Mouse (Mus musculus) thymus, postnatal 25 days (tissue): ENCODE results near the gene Artn.

Experiments
- DNase-seq: peaks from one replicate; pipeline ENCODE4 v3.0.0; 2022

Artn gene

GRCm38 (mm10) chr4:117918261-117918660, 11.3 kb downstream of the Artn start:
- no peak for DNase-seq

GRCm38 (mm10) chr4:117917847-117918246, 11.7 kb downstream of the Artn start:
- no peak for DNase-seq

DNA sequence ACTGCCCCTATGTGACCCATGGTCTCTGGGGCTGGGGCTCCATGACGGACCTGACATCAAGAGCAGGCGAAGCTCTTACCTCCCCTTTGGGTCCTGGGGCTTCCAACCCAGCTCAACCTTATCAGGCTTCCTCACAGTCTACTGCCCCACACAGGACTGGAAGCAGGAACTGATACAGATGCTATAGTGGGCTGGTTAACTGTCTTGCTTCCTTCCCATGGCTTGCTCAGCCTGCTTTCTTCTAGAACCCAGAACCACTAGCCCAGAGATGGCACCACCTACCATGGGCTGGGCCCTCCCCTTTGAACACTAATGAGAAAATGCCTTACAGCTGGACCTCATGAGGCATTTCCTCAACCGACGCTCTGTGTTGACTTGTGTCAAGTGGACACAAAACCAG, 12.2 kb downstream of the Artn start:
- DNase-seq: no peak

- DNase-seq: no peak
These were observed 13.2 kb downstream of the Artn start for GRCm38 (mm10) chr4:117916386-117916785.

DNA sequence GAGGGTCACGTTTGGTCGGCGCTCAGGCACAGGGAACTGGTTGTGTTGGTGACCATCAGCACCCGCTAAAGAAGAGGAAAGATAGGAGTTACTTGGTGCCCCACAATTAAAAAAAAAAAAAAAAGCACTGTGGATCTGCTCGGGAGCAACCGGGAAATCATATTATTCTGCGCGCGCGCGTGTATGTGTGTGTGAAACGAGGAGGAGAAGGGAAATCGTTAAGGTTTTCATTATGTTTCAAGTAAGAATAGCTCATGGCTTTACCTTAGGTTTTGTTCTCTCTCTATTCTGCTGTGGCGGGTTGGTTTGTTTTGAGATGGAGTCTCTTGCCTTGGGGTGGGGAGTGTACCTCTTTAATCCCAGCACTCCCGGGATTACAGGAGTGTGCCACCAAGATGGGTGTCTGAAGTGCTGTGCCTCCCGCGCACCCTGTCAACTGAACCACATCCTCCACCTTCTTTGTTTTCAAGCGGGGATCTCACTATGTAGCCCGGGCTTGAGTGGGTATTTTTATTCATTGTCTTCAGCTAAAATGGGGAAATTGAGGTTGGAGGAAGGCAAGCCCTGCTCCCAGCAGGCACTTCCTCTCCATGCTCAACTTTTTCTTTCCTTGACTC, 14.0 kb downstream of the Artn start:
- DNase-seq: peak; percentile 33

DNA sequence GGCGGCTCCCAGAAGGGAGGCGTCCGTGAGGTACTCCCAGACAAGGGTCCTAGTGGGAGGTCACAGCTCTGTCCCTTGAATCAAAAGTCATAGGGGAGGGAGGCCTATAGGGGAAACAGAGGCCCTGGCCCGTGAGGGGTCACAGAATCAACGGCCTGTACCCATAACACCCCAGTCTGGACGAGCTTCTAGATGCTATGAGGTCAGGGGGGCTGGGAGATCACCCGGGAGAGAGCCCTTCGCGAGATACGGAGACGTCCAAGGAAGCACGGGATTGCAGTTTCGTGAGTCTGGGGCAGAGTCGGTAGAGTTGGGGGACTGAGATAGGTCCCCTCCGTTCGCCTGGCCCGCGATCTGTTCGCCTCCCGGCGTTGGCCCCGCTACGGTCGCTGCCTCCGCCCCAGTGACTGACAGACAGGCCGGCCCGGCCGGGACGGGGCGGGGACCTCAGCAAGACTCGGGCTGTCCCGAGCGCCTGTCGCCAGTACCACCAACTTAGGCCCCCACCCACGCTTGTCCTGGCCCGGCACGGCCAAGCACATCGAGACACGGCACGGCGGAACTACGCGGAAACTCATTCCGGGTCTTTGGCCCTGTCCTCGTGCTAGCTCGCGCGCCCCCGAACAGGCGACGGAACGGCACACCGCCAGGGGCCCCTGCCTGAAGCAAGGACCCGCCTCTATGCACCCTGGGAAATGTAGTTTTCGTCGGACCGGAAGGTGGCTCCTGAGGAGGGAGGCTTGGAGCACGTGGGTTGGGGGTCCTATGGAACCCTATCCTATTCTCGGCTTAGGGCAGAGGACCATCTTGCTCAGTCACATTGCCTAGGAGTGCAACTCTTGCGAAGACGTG, 14.7 kb downstream of the Artn start, which contains the start of gene Ipo13:
TSS of gene Ipo13 (minus strand) at position 409 of the 852 bp plus-strand sequence.
- peak; percentile 94 for DNase-seq

- no peak for DNase-seq
These were observed 15.5 kb downstream of the Artn start for GRCm38 (mm10) chr4:117914031-117914430.

DNA sequence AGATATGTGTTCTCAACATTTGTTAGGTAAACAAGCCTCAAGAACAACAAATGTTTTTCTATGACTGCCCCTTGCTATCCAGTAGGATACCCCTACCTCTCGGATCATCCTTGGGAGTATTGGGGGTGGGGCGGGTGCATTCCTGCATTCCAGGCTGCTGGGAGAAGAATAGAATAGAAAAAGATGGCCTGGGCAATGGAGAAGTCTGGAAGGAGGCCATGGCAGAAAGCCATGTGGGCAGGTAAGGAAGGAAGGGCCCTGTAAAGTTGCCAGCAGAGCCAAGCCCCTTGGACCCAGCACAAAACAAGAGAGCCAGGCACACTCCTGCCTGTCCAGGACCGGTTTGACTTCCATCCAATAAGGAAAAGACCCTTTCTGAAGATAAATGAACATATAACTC, 16.1 kb downstream of the Artn start:
- no peak for DNase-seq

DNA sequence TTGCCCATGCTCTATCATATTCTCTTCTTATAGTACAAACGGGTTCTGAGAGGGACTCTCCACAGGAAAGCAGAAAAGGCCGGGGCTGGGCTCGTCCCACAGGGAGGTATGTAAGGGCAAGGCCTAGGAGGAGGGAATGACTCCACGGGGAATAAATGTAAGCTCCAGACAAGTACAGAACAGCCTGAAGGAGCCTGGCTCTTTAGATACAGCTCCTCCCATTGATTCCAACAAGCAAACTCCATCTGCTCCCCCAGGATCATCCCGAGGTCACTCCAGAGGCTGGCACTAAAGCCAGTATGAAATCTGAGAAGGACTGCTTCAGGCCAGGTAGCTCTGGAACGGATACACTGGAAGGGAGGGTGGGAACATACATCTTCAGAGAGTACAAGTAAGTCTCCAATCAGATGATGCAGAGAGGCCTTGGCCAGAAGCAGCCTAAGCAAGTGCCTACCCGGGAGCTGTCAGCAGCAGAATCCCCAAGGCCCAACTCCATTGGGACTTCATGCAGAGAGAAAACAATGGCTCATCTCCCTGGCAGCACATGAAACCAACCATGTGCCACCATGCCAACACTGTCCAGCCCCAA, 16.8 kb downstream of the Artn start:
- DNase-seq: no peak

DNA sequence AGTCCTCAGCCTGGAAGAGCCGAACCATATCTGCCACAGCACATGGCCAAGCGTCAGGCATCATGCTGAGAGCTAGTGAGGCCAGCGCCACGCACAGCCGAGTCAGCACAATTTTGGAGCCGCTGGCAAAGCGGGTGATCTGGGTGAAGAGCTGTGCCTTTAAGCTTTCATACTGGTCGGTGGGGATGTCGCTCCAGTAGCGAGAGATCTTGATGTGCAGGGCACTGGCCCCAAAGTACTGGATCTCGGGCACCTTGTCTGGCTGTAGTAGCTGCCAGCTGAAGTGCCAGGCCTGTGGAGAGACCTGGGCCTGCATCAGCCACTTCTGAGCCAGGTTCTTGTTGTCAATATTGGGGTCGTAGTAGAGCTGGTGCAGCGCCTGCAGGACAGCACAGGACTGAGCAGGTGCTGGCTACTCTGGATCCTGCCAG, 17.4 kb downstream of the Artn start:
- no peak for DNase-seq

- DNase-seq: no peak
These were observed 20.6 kb downstream of the Artn start for GRCm38 (mm10) chr4:117908834-117909453.

- DNase-seq: no peak
These were observed 23.4 kb downstream of the Artn start for GRCm38 (mm10) chr4:117906196-117906595.

DNA sequence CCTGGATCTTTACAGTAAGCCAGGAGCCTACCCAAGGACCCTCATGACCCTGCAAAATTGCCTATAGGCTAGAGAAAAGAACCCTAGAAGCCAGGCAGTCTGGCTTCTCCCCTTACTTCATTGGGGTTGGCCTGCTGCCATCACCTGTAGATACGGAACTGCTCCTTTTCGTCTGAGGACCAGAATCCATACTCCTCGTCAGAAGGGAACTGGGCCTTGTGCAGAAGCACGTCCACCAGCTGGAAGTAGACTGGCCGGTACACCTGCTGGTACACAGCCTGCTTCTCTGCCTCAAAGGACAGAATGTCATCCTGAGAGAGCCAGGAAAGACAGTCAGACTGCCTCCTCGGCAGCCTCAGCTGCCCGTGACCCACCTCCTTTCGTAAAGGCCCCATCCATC, 24.8 kb downstream of the Artn start:
- no peak for DNase-seq

DNA sequence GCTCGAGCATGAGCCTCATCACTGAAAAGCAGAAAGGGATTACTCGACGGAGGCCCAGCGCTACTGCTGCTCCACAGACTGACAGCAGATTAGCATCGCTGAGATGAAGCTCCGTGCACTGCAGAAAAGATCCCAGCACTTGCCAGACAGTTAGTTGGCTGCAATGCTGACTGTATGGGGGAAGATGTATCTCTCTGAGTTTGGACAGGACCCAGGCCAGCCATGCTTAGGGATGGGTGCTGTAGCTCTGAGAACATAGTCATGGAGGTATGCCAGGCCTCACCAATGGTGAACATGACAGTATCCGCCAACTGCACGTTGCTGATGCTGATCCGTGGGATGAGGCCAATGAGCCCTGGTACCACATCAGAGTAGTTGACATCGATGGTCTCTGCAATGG, 25.5 kb downstream of the Artn start:
- DNase-seq: no peak

GRCm38 (mm10) chr4:117898111-117898510, 31.5 kb downstream of the Artn start:
- DNase-seq: no peak

DNA sequence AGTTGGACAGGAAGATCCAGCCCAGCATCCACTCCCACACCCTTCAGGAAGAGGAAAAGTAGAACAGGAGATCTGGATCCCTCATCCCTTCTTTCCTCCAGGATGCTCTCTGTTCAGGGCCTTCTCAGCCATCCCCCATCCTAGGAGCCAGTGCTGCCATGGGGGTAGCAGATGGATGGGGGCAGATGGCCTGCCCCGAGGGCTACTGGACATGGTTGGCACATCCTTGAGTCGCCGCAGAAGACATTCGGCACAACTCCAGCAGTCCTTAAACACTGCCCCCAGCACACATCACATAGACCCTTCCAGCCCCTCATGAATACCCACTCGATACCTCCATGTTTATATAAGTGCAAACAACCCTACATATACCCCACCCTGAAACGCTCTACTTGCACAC, 33.5 kb downstream of the Artn start:
- no peak for DNase-seq

DNA sequence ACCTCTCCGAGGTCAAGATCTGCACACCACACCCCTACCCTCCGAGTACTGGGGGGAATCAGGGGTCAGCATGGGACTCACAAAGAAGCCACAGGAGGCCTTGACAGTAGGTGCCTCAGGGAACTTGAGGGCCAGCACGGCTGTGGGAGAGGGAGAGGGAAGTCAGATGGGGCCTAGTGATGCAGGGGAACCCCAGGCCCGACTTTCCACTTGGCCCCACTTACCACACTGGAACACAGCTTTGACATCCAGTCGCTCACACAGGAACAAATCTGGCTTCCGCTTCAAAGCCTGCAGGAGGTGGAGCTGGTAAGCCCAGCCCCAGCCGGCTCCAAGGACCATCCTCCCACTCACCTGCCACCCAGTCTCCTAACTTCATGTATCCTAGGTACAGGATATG, 34.2 kb downstream of the Artn start:
- no peak for DNase-seq

- DNase-seq: no peak
These were observed 35.0 kb downstream of the Artn start for GRCm38 (mm10) chr4:117894601-117895000.

DNA sequence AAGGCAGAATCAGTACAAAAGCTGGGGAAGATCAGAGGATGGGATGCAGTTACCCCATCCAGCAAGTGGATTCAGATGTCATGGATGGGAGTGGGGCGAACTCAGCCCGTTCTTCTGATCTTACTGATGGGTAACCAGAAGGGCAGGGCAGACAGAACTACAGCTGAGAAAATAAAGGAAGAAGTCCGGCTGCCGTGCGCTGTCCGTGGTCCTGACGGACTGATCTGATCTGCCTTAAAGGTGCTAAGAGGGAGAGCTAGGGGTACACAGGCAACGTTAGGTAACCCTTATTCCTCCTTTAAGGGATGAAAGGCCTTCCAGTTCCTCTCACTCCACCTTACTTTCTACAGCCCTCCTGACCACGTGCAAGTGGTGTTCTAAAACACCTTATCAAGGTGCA, 36.2 kb downstream of the Artn start:
- DNase-seq: peak; percentile 68

- peak; percentile 78 for DNase-seq
These were observed 37.8 kb downstream of the Artn start, which contains the start of gene Dph2 for GRCm38 (mm10) chr4:117891738-117892161. Gene Dph2 (minus strand): TSS chr4:117892032.

DNA sequence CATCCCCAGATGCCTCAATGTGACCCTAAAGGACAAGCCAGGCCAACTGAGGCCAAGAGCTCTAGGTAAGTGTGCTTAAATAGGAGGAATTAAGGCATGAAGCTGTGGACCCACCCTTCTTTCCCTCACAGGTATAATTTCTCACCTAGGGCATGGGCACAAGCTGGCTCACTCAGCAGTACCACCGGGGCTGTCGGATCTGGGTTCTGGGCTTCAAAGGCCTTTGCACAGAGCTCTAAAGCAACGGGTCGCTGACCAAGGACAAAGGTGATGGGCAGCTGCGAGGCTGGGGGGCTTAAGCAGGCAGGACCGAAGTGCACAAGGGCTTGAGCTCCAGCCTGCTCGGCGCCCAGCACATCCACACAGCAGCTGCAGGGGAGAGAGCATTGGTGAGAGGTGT, 38.8 kb downstream of the Artn start:
- DNase-seq: no peak

- no peak for DNase-seq
These were observed 39.5 kb downstream of the Artn start for GRCm38 (mm10) chr4:117890031-117890430.

- DNase-seq: no peak
These were observed 40.1 kb downstream of the Artn start for GRCm38 (mm10) chr4:117889471-117889870.
